ENCODE assay signal across 8 mouse cellular contexts in genomic region chr7:121034701-121035141, GRCm38 (mm10). TPM values are rescaled to one million over a fixed set of nuclear protein-coding genes. Genes with fewer than 3 reads are reported as not detected.
A peak's percentile ranks its signal among the peaks of the same experiment; 100 is the strongest.
DNase-seq lines count a peak whose midpoint lies in the region; ATAC-seq lines count a peak whose summit lies in the region.

No protein-coding gene starts in this region.

- under 1% methylated on average over 56 of the region's 63 CpGs for WGBS in heart, embryonic 11.5 days (ENCODE audit: insufficient replicate concordance)
- 0% methylated on average over 38 of the region's 63 CpGs for WGBS in forebrain, embryonic 16.5 days
- under 1% methylated on average over 37 of the region's 63 CpGs for WGBS in limb, embryonic 12.5 days
- under 1% methylated on average over 49 of the region's 63 CpGs for WGBS in neural tube, embryonic 12.5 days

- H3K4me3 ChIP-seq in heart, embryonic 11.5 days (ENCODE audit: low read depth, low read length), result peak overlapping the region; percentile 99
- peak overlapping the region; percentile 95 for H3K4me3 ChIP-seq in forebrain, embryonic 16.5 days (replicated peaks; ENCODE audit: low read length)
- H3K4me3 ChIP-seq in limb, embryonic 12.5 days (replicated peaks), result peak overlapping the region; percentile 95
- peak overlapping the region; percentile 96 for H3K4me3 ChIP-seq in neural tube, embryonic 12.5 days

- H3K27me3 ChIP-seq in heart, embryonic 11.5 days (ENCODE audit: control insufficient read depth, insufficient read depth, low read length), result peaks cover 5% of the 10 kb centered on the region
- peaks cover 4% of the 10 kb centered on the region; the same call in 1 of the 2 replicates for H3K27me3 ChIP-seq in forebrain, embryonic 16.5 days (replicated peaks; ENCODE audit: control insufficient read depth, insufficient read depth, low read length)
- H3K27me3 ChIP-seq in limb, embryonic 12.5 days, result no peaks in the 10 kb centered on the region; the same call in 1 of the 2 replicates
- H3K27me3 ChIP-seq in neural tube, embryonic 12.5 days (replicated peaks), result no peaks in the 10 kb centered on the region

- H3K9me3 ChIP-seq in heart, embryonic 11.5 days (replicated peaks; ENCODE audit: control insufficient read depth, low read length), result no peaks in the 10 kb centered on the region
- no peaks in the 10 kb centered on the region for H3K9me3 ChIP-seq in forebrain, embryonic 16.5 days (ENCODE audit: control insufficient read depth, low read length)
- H3K9me3 ChIP-seq in limb, embryonic 12.5 days, result no peaks in the 10 kb centered on the region
- H3K9me3 ChIP-seq in neural tube, embryonic 12.5 days, result no peaks in the 10 kb centered on the region

- peaks cover 9% of the 10 kb centered on the region for H3K4me1 ChIP-seq in heart, embryonic 11.5 days (ENCODE audit: control insufficient read depth, insufficient read depth, low read length)
- peaks cover 20% of the 10 kb centered on the region for H3K4me1 ChIP-seq in forebrain, embryonic 16.5 days (replicated peaks; ENCODE audit: control insufficient read depth, insufficient read depth, low read length)
- H3K4me1 ChIP-seq in limb, embryonic 12.5 days (replicated peaks), result peaks cover 36% of the 10 kb centered on the region
- H3K4me1 ChIP-seq in neural tube, embryonic 12.5 days, result peaks cover 22% of the 10 kb centered on the region

- ATAC-seq in heart, embryonic 11.5 days (replicated peaks; ENCODE audit: insufficient number of reproducible peaks, low FRiP score, low TSS enrichment), result peak; percentile 77
- peak; percentile 77 for ATAC-seq in forebrain, embryonic 16.5 days
- ATAC-seq in limb, embryonic 12.5 days (ENCODE audit: insufficient number of reproducible peaks, insufficient read depth, low FRiP score, low TSS enrichment, low read depth), result peak; percentile 80
- ATAC-seq in neural tube, embryonic 12.5 days (ENCODE audit: low FRiP score, low read depth), result peak; percentile 84

- peak overlapping the region; percentile 84 for H3K4me2 ChIP-seq in heart, embryonic 11.5 days
- peak overlapping the region; percentile 79 for H3K4me2 ChIP-seq in forebrain, embryonic 16.5 days (ENCODE audit: low read length)
- peak overlapping the region; percentile 75 for H3K4me2 ChIP-seq in limb, embryonic 12.5 days
- peak overlapping the region; percentile 78 for H3K4me2 ChIP-seq in neural tube, embryonic 12.5 days (replicated peaks)

- no peak for DNase-seq in heart, adult 8-10 months (ENCODE audit: low spot score)
- DNase-seq in urinary bladder, adult 2 months (ENCODE audit: low spot score), result peak; percentile 75
- no peak for DNase-seq in urinary bladder, postnatal 36 days (ENCODE audit: low spot score in 2 of 2)
- DNase-seq in layer of hippocampus, adult 9-11 months, result no peak

- peak overlapping the region; percentile 99 for H3K9ac ChIP-seq in heart, embryonic 11.5 days (ENCODE audit: low read depth, low read length)
- peak overlapping the region; percentile 99 for H3K9ac ChIP-seq in forebrain, embryonic 16.5 days (replicated peaks; ENCODE audit: low read depth, low read length)
- H3K9ac ChIP-seq in limb, embryonic 12.5 days (replicated peaks), result peak overlapping the region; percentile 99
- H3K9ac ChIP-seq in neural tube, embryonic 12.5 days, result peak overlapping the region; percentile 98

- no peaks in the 10 kb centered on the region for H3K36me3 ChIP-seq in heart, embryonic 11.5 days (ENCODE audit: control insufficient read depth, insufficient read depth, low read length)
- H3K36me3 ChIP-seq in forebrain, embryonic 16.5 days (ENCODE audit: control insufficient read depth, insufficient read depth), result no peaks in the 10 kb centered on the region
- H3K36me3 ChIP-seq in limb, embryonic 12.5 days, result no peaks in the 10 kb centered on the region
- H3K36me3 ChIP-seq in neural tube, embryonic 12.5 days, result no peaks in the 10 kb centered on the region

- peak overlapping the region; percentile 96 for H3K27ac ChIP-seq in heart, embryonic 11.5 days (ENCODE audit: low read depth, low read length)
- H3K27ac ChIP-seq in forebrain, embryonic 16.5 days (ENCODE audit: low read length), result peak overlapping the region; percentile 97
- peak overlapping the region; percentile 99 for H3K27ac ChIP-seq in limb, embryonic 12.5 days
- peak overlapping the region; percentile 97 for H3K27ac ChIP-seq in neural tube, embryonic 12.5 days

RNA-seq across cellular contexts. Expression of gene Mettl9, which starts 0.5 kb away (rescaled TPM):
- polyA plus RNA-seq in heart, embryonic 11.5 days (2014; fragmentation: Nextera tagmentation; extraction: Ambion mirVana), result 117 and 124 TPM in 2 replicates
- 100 to 1,000 TPM in 1 of 4 experiments, 10 to 100 TPM in 3; 83.1 to 103 (median 96.0) TPM for total RNA-seq in heart, adult 8-10 months (2022)
- polyA plus RNA-seq in urinary bladder, adult 2 months (2012; rRNA removed), result 45.5 and 48.2 TPM in 2 replicates
- 207 and 229 TPM in 2 replicates for polyA plus RNA-seq in forebrain, embryonic 16.5 days (2015; fragmentation: Nextera tagmentation; extraction: Ambion mirVana)
- 309 and 334 TPM in 2 replicates for polyA plus RNA-seq in limb, embryonic 12.5 days (2016; fragmentation: Nextera tagmentation; extraction: Ambion mirVana)
- polyA plus RNA-seq in neural tube, embryonic 12.5 days (2016; fragmentation: Nextera tagmentation; extraction: Ambion mirVana), result 219 and 227 TPM in 2 replicates

RNA-seq across cellular contexts. Expression of gene Igsf6, which starts 39.7 kb away (rescaled TPM):
- 0.87 TPM in 2 replicates for polyA plus RNA-seq in heart, embryonic 11.5 days (2014; fragmentation: Nextera tagmentation; extraction: Ambion mirVana)
- total RNA-seq in heart, adult 8-10 months (2022), result 1 to 10 TPM in 2 of 4 experiments, under 1 TPM in 2; 0.72 to 1.5 (median 1.2) TPM
- polyA plus RNA-seq in urinary bladder, adult 2 months (2012; rRNA removed), result 2.5 and 2.9 TPM in 2 replicates
- polyA plus RNA-seq in forebrain, embryonic 16.5 days (2015; fragmentation: Nextera tagmentation; extraction: Ambion mirVana), result 0.77 and 1.0 TPM in 2 replicates
- polyA plus RNA-seq in limb, embryonic 12.5 days (2016; fragmentation: Nextera tagmentation; extraction: Ambion mirVana), result 0.79 and 1.3 TPM in 2 replicates
- polyA plus RNA-seq in neural tube, embryonic 12.5 days (2016; fragmentation: Nextera tagmentation; extraction: Ambion mirVana), result 0.79 and 1.2 TPM in 2 replicates

RNA-seq across cellular contexts. Expression of gene Otoa, which starts 46.7 kb away (rescaled TPM):
- polyA plus RNA-seq in heart, embryonic 11.5 days (2014; fragmentation: Nextera tagmentation; extraction: Ambion mirVana), result not detected in 2 replicates
- total RNA-seq in heart, adult 8-10 months (2022), result under 1 TPM; 0.06 to 0.19 (median 0.06) TPM
- 0.07 and 0.29 TPM in 2 replicates for polyA plus RNA-seq in urinary bladder, adult 2 months (2012; rRNA removed)
- polyA plus RNA-seq in forebrain, embryonic 16.5 days (2015; fragmentation: Nextera tagmentation; extraction: Ambion mirVana), result not detected in 2 replicates
- polyA plus RNA-seq in limb, embryonic 12.5 days (2016; fragmentation: Nextera tagmentation; extraction: Ambion mirVana), result 0.36 TPM in 1 of 2 replicates, not detected in the other
- polyA plus RNA-seq in neural tube, embryonic 12.5 days (2016; fragmentation: Nextera tagmentation; extraction: Ambion mirVana), result 0.18 and 0.22 TPM in 2 replicates

RNA-seq across cellular contexts. Expression of gene Mfsd13b, which starts 52.4 kb away (rescaled TPM):
- 0.19 and 0.59 TPM in 2 replicates for polyA plus RNA-seq in heart, embryonic 11.5 days (2014; fragmentation: Nextera tagmentation; extraction: Ambion mirVana)
- total RNA-seq in heart, adult 8-10 months (2022), result not detected
- polyA plus RNA-seq in urinary bladder, adult 2 months (2012; rRNA removed), result 1.1 and 1.7 TPM in 2 replicates
- polyA plus RNA-seq in forebrain, embryonic 16.5 days (2015; fragmentation: Nextera tagmentation; extraction: Ambion mirVana), result 0.17 TPM in 1 of 2 replicates, not detected in the other
- polyA plus RNA-seq in limb, embryonic 12.5 days (2016; fragmentation: Nextera tagmentation; extraction: Ambion mirVana), result 0.12 and 0.18 TPM in 2 replicates
- polyA plus RNA-seq in neural tube, embryonic 12.5 days (2016; fragmentation: Nextera tagmentation; extraction: Ambion mirVana), result 0.20 TPM in 1 of 2 replicates, not detected in the other

RNA-seq across cellular contexts. Expression of gene Cdr2, which starts 52.6 kb away (rescaled TPM):
- 14.8 and 15.6 TPM in 2 replicates for polyA plus RNA-seq in heart, embryonic 11.5 days (2014; fragmentation: Nextera tagmentation; extraction: Ambion mirVana)
- total RNA-seq in heart, adult 8-10 months (2022), result 10 to 100 TPM in 1 of 4 experiments, 1 to 10 TPM in 3; 4.8 to 14.4 (median 7.2) TPM
- polyA plus RNA-seq in urinary bladder, adult 2 months (2012; rRNA removed), result 36.9 and 39.7 TPM in 2 replicates
- 8.8 and 9.0 TPM in 2 replicates for polyA plus RNA-seq in forebrain, embryonic 16.5 days (2015; fragmentation: Nextera tagmentation; extraction: Ambion mirVana)
- 15.8 and 16.0 TPM in 2 replicates for polyA plus RNA-seq in limb, embryonic 12.5 days (2016; fragmentation: Nextera tagmentation; extraction: Ambion mirVana)
- 17.0 and 18.8 TPM in 2 replicates for polyA plus RNA-seq in neural tube, embryonic 12.5 days (2016; fragmentation: Nextera tagmentation; extraction: Ambion mirVana)
